Mouse (Mus musculus) heart, postnatal 0 days (tissue): ENCODE measurements around the gene S100a5. TPM values are rescaled to one million over a fixed set of nuclear protein-coding genes. Genes with fewer than 3 reads are reported as not detected.

Experiments used
- ATAC-seq: fragments of 200-750 bp; cut with Nextera tagmentation; 2 replicates; pipeline ENCODE4 v1.8.0; 2017; ENCODE audit warnings: low read depth, moderate number of reproducible peaks, moderate library complexity; ENCODE audit not compliant: insufficient read depth
- DNase-seq: peaks from one replicate; pipeline ENCODE4 v3.0.0-alpha.2; 2016; ENCODE audit warnings: low spot score
- H3K27ac ChIP-seq: fragments of 300-500 bp; sonication (generic); 2 replicates; pipeline ENCODE4 v1.5.1; 2014; ENCODE audit warnings: low read depth, mild to moderate bottlenecking
- H3K27me3 ChIP-seq: fragments of 300-500 bp; sonication (generic); 2 replicates; pipeline ENCODE4 v1.6.1; 2014; ENCODE audit warnings: low read length, mixed read lengths; ENCODE audit not compliant: control insufficient read depth, insufficient read depth
- H3K36me3 ChIP-seq: fragments of 300-500 bp; sonication (generic); replicated peaks from 2 replicates; pipeline ENCODE4 v1.6.1; 2014; ENCODE audit warnings: low read length, mixed read lengths; ENCODE audit not compliant: control insufficient read depth, insufficient read depth
- H3K4me1 ChIP-seq: fragments of 300-500 bp; sonication (generic); 2 replicates; pipeline ENCODE4 v1.6.1; 2014; ENCODE audit warnings: antibody characterized with exemption; ENCODE audit not compliant: control insufficient read depth, insufficient read depth
- H3K4me2 ChIP-seq: fragments of 300-500 bp; sonication (generic); 2 replicates; pipeline ENCODE4 v1.6.1; 2014; ENCODE audit warnings: low read depth, mild to moderate bottlenecking, low read length, moderate library complexity
- H3K4me3 ChIP-seq: fragments of 300-500 bp; sonication (generic); 2 replicates; pipeline ENCODE4 v1.5.1; 2014; ENCODE audit warnings: low read depth, low read length
- H3K9ac ChIP-seq: fragments of 300-500 bp; sonication (generic); replicated peaks from 2 replicates; pipeline ENCODE4 v1.6.1; 2014; ENCODE audit warnings: low read depth, low read length, mixed read lengths
- H3K9me3 ChIP-seq: fragments of 300-500 bp; sonication (generic); replicated peaks from 2 replicates; pipeline ENCODE4 v1.6.1; 2016; ENCODE audit warnings: low read length; ENCODE audit not compliant: control insufficient read depth
- CTCF ChIP-seq: IDR thresholded peaks from 2 replicates; pipeline ENCODE4 v1.5.1; 2016; ENCODE audit warnings: antibody characterized with exemption, control low read depth, low read depth
- EP300 ChIP-seq: IDR thresholded peaks from 2 replicates; pipeline ENCODE4 v1.6.1; 2016; ENCODE audit warnings: antibody characterized with exemption, low read depth
- polyA plus RNA-seq: library from polyadenylated mRNA; unstranded; fragments of >200 nt; fragmentation: Nextera tagmentation; extraction: Ambion mirVana; gene quantifications from 2 replicates; pipeline ENCODE4 v1.2.1, GENCODE M21; 2015
- total RNA-seq: library from RNA; depleted of rRNA; stranded (reverse); fragments of >200 nt; gene quantifications from 2 replicates; pipeline ENCODE4 v1.2.3, GENCODE M21; 2014; ENCODE audit warnings: low replicate concordance; rRNA removed

The S100a5 gene
- total and polyA plus RNA-seq, 2 experiments from 2014 or later = not detected

GRCm38 (mm10) chr3:90659364-90660044, 51.2 kb downstream of the S100a5 start:
- H3K9me3 ChIP-seq = no peaks in the 10 kb centered on the region
- H3K9ac ChIP-seq = no peak overlapping the region
- no peaks in the 10 kb centered on the region for H3K4me1 ChIP-seq
- no peak overlapping the region for H3K4me2 ChIP-seq
- H3K36me3 ChIP-seq = no peaks in the 10 kb centered on the region
- DNase-seq (no peak), ATAC-seq (no peak)
- TF ChIP-seq CTCF (no peak), EP300 (no peak)
- H3K27ac ChIP-seq = no peak overlapping the region
- H3K27me3 ChIP-seq = no peaks in the 10 kb centered on the region
- no peak overlapping the region for H3K4me3 ChIP-seq

Other genes with a start within 250 kb of the S100a5 start
- 3.3 and 6.2 TPM in 2 replicates for gene Slc27a3, start 218.6 kb upstream of the S100a5 start, total RNA-seq
- gene Slc27a3, start 218.6 kb upstream of the S100a5 start, polyA plus RNA-seq = 2.3 and 2.4 TPM in 2 replicates
- gene Ints3, start 174.9 kb upstream of the S100a5 start, total RNA-seq = 26.1 and 26.6 TPM in 2 replicates
- 7.8 and 8.3 TPM in 2 replicates for gene Ints3, start 174.9 kb upstream of the S100a5 start, polyA plus RNA-seq
- gene Npr1, start 142.7 kb upstream of the S100a5 start, total RNA-seq = 26.4 and 30.9 TPM in 2 replicates
- 10.2 and 11.2 TPM in 2 replicates for gene Npr1, start 142.7 kb upstream of the S100a5 start, polyA plus RNA-seq
- gene Ilf2, start 132.4 kb upstream of the S100a5 start, total RNA-seq = 46.8 and 53.5 TPM in 2 replicates
- gene Ilf2, start 132.4 kb upstream of the S100a5 start, polyA plus RNA-seq = 60.2 and 60.8 TPM in 2 replicates
- 44.3 and 59.2 TPM in 2 replicates for gene Snapin, start 117.5 kb upstream of the S100a5 start, total RNA-seq
- gene Snapin, start 117.5 kb upstream of the S100a5 start, polyA plus RNA-seq = 85.5 and 90.5 TPM in 2 replicates
- gene Chtop, start 99.0 kb upstream of the S100a5 start, total RNA-seq = 117 and 121 TPM in 2 replicates
- gene Chtop, start 99.0 kb upstream of the S100a5 start, polyA plus RNA-seq = 79.0 and 85.1 TPM in 2 replicates
- gene S100a1, start 94.1 kb upstream of the S100a5 start, total RNA-seq = 221 and 462 TPM in 2 replicates
- 721 and 746 TPM in 2 replicates for gene S100a1, start 94.1 kb upstream of the S100a5 start, polyA plus RNA-seq
- gene S100a13, start 94.1 kb upstream of the S100a5 start, total RNA-seq = 45.9 and 86.2 TPM in 2 replicates
- gene S100a13, start 94.1 kb upstream of the S100a5 start, polyA plus RNA-seq = 144 and 146 TPM in 2 replicates
- 7.2 TPM in 1 of 2 replicates, not detected in the other for gene S100a14, start 81.7 kb upstream of the S100a5 start, total RNA-seq
- 0.12 TPM in 1 of 2 replicates, not detected in the other for gene S100a14, start 81.7 kb upstream of the S100a5 start, polyA plus RNA-seq
- gene S100a16, start 71.3 kb upstream of the S100a5 start, total RNA-seq = 131 and 139 TPM in 2 replicates
- 89.8 and 95.6 TPM in 2 replicates for gene S100a16, start 71.3 kb upstream of the S100a5 start, polyA plus RNA-seq
- gene S100a3, start 47.9 kb upstream of the S100a5 start, total RNA-seq = not detected in 2 replicates
- 0.16 TPM in 1 of 2 replicates, not detected in the other for gene S100a3, start 47.9 kb upstream of the S100a5 start, polyA plus RNA-seq
- not detected in 2 replicates for gene S100a2, start 18.3 kb upstream of the S100a5 start, total RNA-seq
- gene S100a2, start 18.3 kb upstream of the S100a5 start, polyA plus RNA-seq = not detected in 2 replicates
- gene Gm42674, start 6.6 kb upstream of the S100a5 start, total RNA-seq = not detected in 2 replicates
- gene Gm42674, start 6.6 kb upstream of the S100a5 start, polyA plus RNA-seq = not detected in 2 replicates
- gene S100a4, start 4.8 kb upstream of the S100a5 start, total RNA-seq = 1.3 TPM in 1 of 2 replicates, not detected in the other
- gene S100a4, start 4.8 kb upstream of the S100a5 start, polyA plus RNA-seq = 4.4 and 4.8 TPM in 2 replicates
- 16.5 and 82.9 TPM in 2 replicates for gene S100a6, start 4.4 kb downstream of the S100a5 start, total RNA-seq
- gene S100a6, start 4.4 kb downstream of the S100a5 start, polyA plus RNA-seq = 97.5 and 110 TPM in 2 replicates
- gene S100a7a, start 45.5 kb downstream of the S100a5 start, total RNA-seq = not detected in 2 replicates
- gene S100a7a, start 45.5 kb downstream of the S100a5 start, polyA plus RNA-seq = not detected in 2 replicates
- 4.2 and 14.6 TPM in 2 replicates for gene S100a8, start 60.5 kb downstream of the S100a5 start, total RNA-seq
- gene S100a8, start 60.5 kb downstream of the S100a5 start, polyA plus RNA-seq = 20.3 and 21.0 TPM in 2 replicates
- 11.6 and 12.7 TPM in 2 replicates for gene S100a9, start 87.2 kb downstream of the S100a5 start, total RNA-seq
- gene S100a9, start 87.2 kb downstream of the S100a5 start, polyA plus RNA-seq = 13.6 and 14.0 TPM in 2 replicates
- gene Pglyrp4, start 118.4 kb downstream of the S100a5 start, total RNA-seq = not detected in 2 replicates
- not detected in 2 replicates for gene Pglyrp4, start 118.4 kb downstream of the S100a5 start, polyA plus RNA-seq
- gene Gm5849, start 169.4 kb downstream of the S100a5 start, total RNA-seq = not detected in 2 replicates
- gene Gm5849, start 169.4 kb downstream of the S100a5 start, polyA plus RNA-seq = not detected in 2 replicates